ENCODE assay signal across 8 mouse cellular contexts in the genomic region with DNA sequence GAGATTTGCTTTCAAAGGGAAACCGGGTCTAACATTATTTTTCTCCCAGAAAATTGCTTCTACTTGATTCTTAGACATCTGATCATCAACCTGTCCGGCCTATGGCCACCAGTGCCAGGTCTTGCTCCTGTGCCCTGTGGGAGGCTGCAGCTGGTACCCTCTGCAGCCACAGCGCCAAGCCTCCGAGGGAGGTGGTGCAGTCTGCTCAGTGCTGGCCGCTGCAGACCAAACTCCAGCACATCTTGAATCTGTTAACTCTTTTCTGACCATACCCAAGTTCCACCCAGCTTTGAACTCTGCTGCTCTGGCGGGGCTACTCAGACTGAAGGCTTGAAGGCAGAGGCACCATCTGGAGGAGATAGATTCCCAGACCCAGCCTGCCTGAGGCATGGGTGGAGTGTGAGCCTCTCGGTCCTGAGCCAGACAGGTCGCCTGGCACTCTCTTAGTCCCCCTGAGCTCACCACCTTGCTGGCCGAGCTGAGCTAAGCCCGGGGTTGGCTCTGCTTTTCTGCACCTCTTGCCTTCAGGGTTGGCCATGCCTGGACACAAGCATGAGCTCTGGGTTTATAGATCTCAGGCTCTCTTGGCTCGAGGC. TPM values are rescaled to one million over a fixed set of nuclear protein-coding genes. Genes with fewer than 3 reads are reported as not detected.
DNase-seq lines count a peak whose midpoint lies in the region; ATAC-seq and TF ChIP-seq lines count a peak whose summit lies in the region.
"Had no signal": no experiment of that assay in that cellular context is flagged by ENCODE, and none has a peak within 500 bp of the region (broad histone marks: within the 10 kb centered on the region; RNA-seq: fewer than 3 reads in every experiment).

Gene Tbr1 (plus strand): TSS at position 275 of the 596 bp plus-strand sequence.

- H3K36me3 ChIP-seq in midbrain, embryonic 10.5 days = no peaks in the 10 kb centered on the region
- 0 out of 2 replicates have a peak, but pooled peaks cover 4% of the 10 kb centered on the region for H3K36me3 ChIP-seq in midbrain, postnatal 0 days (ENCODE audit: insufficient read depth, low read length)
- no peaks in the 10 kb centered on the region for H3K36me3 ChIP-seq in embryonic facial prominence, embryonic 12.5 days
- H3K36me3 ChIP-seq in intestine, embryonic 15.5 days = no peaks in the 10 kb centered on the region
- peaks cover 5% of the 10 kb centered on the region; the same call in 1 of the 2 replicates for H3K36me3 ChIP-seq in liver, postnatal 0 days (replicated peaks; ENCODE audit: insufficient read depth, low read length)

- no peak within 1 kb of the TSS for H3K4me3 ChIP-seq in midbrain, embryonic 10.5 days
- H3K4me3 ChIP-seq in midbrain, postnatal 0 days (ENCODE audit: low read depth, low read length) = no peak within 1 kb of the TSS
- no peak within 1 kb of the TSS for H3K4me3 ChIP-seq in embryonic facial prominence, embryonic 12.5 days
- no peak within 1 kb of the TSS for H3K4me3 ChIP-seq in intestine, embryonic 15.5 days (replicated peaks)
- H3K4me3 ChIP-seq in liver, postnatal 0 days (ENCODE audit: low read depth, low read length) = 0 out of 2 replicates have a peak within 1 kb of the TSS, but pooled peaks have one; percentile 0

- no peak for ATAC-seq in midbrain, postnatal 0 days (ENCODE audit: low FRiP score)
- ATAC-seq in embryonic facial prominence, embryonic 12.5 days (ENCODE audit: insufficient number of reproducible peaks, insufficient read depth, low FRiP score, low TSS enrichment) = peak; percentile 47; the same call in 1 of the 2 replicates
- peak; percentile 50 for ATAC-seq in intestine, embryonic 15.5 days
- no peak for ATAC-seq in liver, postnatal 0 days

- peaks cover 25% of the 10 kb centered on the region for H3K4me1 ChIP-seq in midbrain, embryonic 10.5 days
- H3K4me1 ChIP-seq in midbrain, postnatal 0 days (ENCODE audit: insufficient read depth, low read length) = no peaks in the 10 kb centered on the region
- H3K4me1 ChIP-seq in embryonic facial prominence, embryonic 12.5 days = peaks cover 18% of the 10 kb centered on the region
- 0 out of 2 replicates have a peak, but pooled peaks cover 18% of the 10 kb centered on the region for H3K4me1 ChIP-seq in intestine, embryonic 15.5 days (replicated peaks)
- H3K4me1 ChIP-seq in liver, postnatal 0 days (ENCODE audit: insufficient read depth) = 0 out of 2 replicates have a peak, but pooled peaks cover 3% of the 10 kb centered on the region

- no peaks in the 10 kb centered on the region for H3K9me3 ChIP-seq in midbrain, embryonic 10.5 days (replicated peaks)
- no peaks in the 10 kb centered on the region for H3K9me3 ChIP-seq in midbrain, postnatal 0 days (ENCODE audit: low read length)
- H3K9me3 ChIP-seq in embryonic facial prominence, embryonic 12.5 days = no peaks in the 10 kb centered on the region
- no peaks in the 10 kb centered on the region for H3K9me3 ChIP-seq in intestine, embryonic 15.5 days
- H3K9me3 ChIP-seq in liver, postnatal 0 days (ENCODE audit: low read length) = no peaks in the 10 kb centered on the region

- no peak within 1 kb of the TSS for H3K27ac ChIP-seq in midbrain, embryonic 10.5 days (replicated peaks)
- H3K27ac ChIP-seq in midbrain, postnatal 0 days (ENCODE audit: low read depth, low read length) = no peak within 1 kb of the TSS
- no peak within 1 kb of the TSS for H3K27ac ChIP-seq in embryonic facial prominence, embryonic 12.5 days
- H3K27ac ChIP-seq in intestine, embryonic 15.5 days = no peak within 1 kb of the TSS
- H3K27ac ChIP-seq in liver, postnatal 0 days (ENCODE audit: low read depth) = no peak within 1 kb of the TSS

- H3K27me3 ChIP-seq in midbrain, embryonic 10.5 days (ENCODE audit: low read depth, poor library complexity, severe bottlenecking) = peaks cover 72% of the 10 kb centered on the region
- peaks cover 31% of the 10 kb centered on the region for H3K27me3 ChIP-seq in midbrain, postnatal 0 days (ENCODE audit: insufficient read depth, low read length)
- H3K27me3 ChIP-seq in embryonic facial prominence, embryonic 12.5 days = peaks cover 41% of the 10 kb centered on the region
- peaks cover 55% of the 10 kb centered on the region for H3K27me3 ChIP-seq in intestine, embryonic 15.5 days (replicated peaks)
- H3K27me3 ChIP-seq in liver, postnatal 0 days (ENCODE audit: insufficient read depth, low read length) = peaks cover 52% of the 10 kb centered on the region

- TF ChIP-seq EP300 in liver, postnatal 0 days (IDR thresholded peaks at IDR 0.05; ENCODE audit: low read depth) = no peak

- peak; percentile 50 for DNase-seq in midbrain, embryonic 10.5 days (ENCODE audit: low spot score)
- DNase-seq in midbrain, postnatal 0 days (ENCODE audit: low spot score) = no peak
- DNase-seq in liver, postnatal 0 days = no peak
- no peak for DNase-seq in adrenal gland, postnatal 4 days (ENCODE audit: low spot score in 2 of 2)
- no peak for DNase-seq in thymus, postnatal 14 days

- WGBS in midbrain, embryonic 10.5 days = 4% methylated on average over 11 of the region's 11 CpGs
- 17% methylated on average over 11 of the region's 11 CpGs for WGBS in midbrain, postnatal 0 days
- 2% methylated on average over 11 of the region's 11 CpGs for WGBS in embryonic facial prominence, embryonic 12.5 days
- whole genome bisulfite sequencing in intestine, embryonic 15.5 days = 15% methylated on average over 11 of the region's 11 CpGs
- WGBS in liver, postnatal 0 days (ENCODE audit: insufficient replicate concordance) = 17% methylated on average over 11 of the region's 11 CpGs

- TF ChIP-seq CTCF in midbrain, postnatal 0 days (IDR thresholded peaks at IDR 0.05) = no peak
- TF ChIP-seq CTCF in liver, postnatal 0 days (IDR thresholded peaks at IDR 0.05; ENCODE audit: low read depth) = no peak

- H3K9ac ChIP-seq in midbrain, postnatal 0 days (replicated peaks; ENCODE audit: low read length, poor library complexity, severe bottlenecking) = no peak within 1 kb of the TSS
- H3K9ac ChIP-seq in embryonic facial prominence, embryonic 12.5 days = no peak within 1 kb of the TSS
- no peak within 1 kb of the TSS for H3K9ac ChIP-seq in intestine, embryonic 15.5 days
- H3K9ac ChIP-seq in liver, postnatal 0 days (replicated peaks) = no peak within 1 kb of the TSS

- no peak within 1 kb of the TSS for H3K4me2 ChIP-seq in midbrain, postnatal 0 days (ENCODE audit: low read depth, low read length, poor library complexity, severe bottlenecking)
- H3K4me2 ChIP-seq in embryonic facial prominence, embryonic 12.5 days (replicated peaks) = no peak within 1 kb of the TSS
- peak within 1 kb of the TSS; percentile 9; the same call in 1 of the 2 replicates for H3K4me2 ChIP-seq in intestine, embryonic 15.5 days (replicated peaks)
- H3K4me2 ChIP-seq in liver, postnatal 0 days (ENCODE audit: low read depth, low read length) = peak within 1 kb of the TSS; percentile 13

RNA-seq across cellular contexts. Expression of gene Tbr1, which starts in this region (rescaled TPM):
- 0.23 and 0.26 TPM in 2 replicates for polyA plus RNA-seq in midbrain, embryonic 10.5 days (2016; fragmentation: Nextera tagmentation; extraction: Ambion mirVana)
- total RNA-seq in midbrain, postnatal 0 days (2014; rRNA removed) = 1.1 and 1.2 TPM in 2 replicates
- polyA plus RNA-seq in midbrain, postnatal 0 days (2015; fragmentation: Nextera tagmentation; extraction: Ambion mirVana) = 0.07 and 0.60 TPM in 2 replicates
- 0.26 and 2.2 TPM in 2 replicates for polyA plus RNA-seq in embryonic facial prominence, embryonic 12.5 days (2016; fragmentation: Nextera tagmentation; extraction: Ambion mirVana)
- polyA plus RNA-seq in intestine, embryonic 15.5 days (2015; fragmentation: Nextera tagmentation; extraction: Ambion mirVana) = 0.09 TPM in 1 of 2 replicates, not detected in the other
- not detected in 2 replicates for polyA plus RNA-seq in liver, postnatal 0 days (2015; fragmentation: Nextera tagmentation; extraction: Ambion mirVana)
- total RNA-seq in adrenal gland, postnatal 4 days (2021) = under 1 TPM; 0.31 to 0.48 TPM
- total RNA-seq: liver, adult 2 months had no signal
- polyA plus RNA-seq: liver, adult 2 months had no signal

Comparison
In these comparisons a context has a peak if more than half of its experiments do, and no peak if none do; other contexts are left out.
1. Peak in DNase-seq in midbrain, embryonic 10.5 days; RNA of the gene not detected or under 1 TPM.
2. Peak in ATAC-seq and H3K4me2 ChIP-seq in intestine, embryonic 15.5 days; RNA of the gene not detected or under 1 TPM.